Mouse (Mus musculus): Measurements from ENCODE around the gene Tysnd1.

Gene Tysnd1

DNA sequence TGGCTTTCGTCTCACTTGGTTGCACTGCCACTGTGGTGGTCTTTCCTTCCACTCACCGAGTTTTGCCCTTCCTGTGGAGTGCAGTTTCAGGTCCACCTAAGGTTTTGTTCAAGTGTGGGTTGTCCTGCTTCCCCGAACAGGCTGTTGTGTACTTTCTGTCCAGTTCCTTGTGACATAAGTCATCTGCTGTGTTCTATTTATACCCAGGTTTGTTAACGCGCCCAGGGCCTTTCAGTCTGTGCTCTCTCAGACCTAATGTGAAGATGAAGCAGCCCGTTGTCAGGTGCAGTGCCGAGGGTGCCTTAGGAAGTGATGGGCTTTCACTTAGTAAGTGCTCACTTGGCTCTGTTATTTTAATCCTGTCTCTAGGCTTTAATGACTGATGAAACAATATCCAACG is 5.9 kb upstream of the Tysnd1 start:
- DNase-seq (ENCODE audit: low spot score) = no peak

DNA sequence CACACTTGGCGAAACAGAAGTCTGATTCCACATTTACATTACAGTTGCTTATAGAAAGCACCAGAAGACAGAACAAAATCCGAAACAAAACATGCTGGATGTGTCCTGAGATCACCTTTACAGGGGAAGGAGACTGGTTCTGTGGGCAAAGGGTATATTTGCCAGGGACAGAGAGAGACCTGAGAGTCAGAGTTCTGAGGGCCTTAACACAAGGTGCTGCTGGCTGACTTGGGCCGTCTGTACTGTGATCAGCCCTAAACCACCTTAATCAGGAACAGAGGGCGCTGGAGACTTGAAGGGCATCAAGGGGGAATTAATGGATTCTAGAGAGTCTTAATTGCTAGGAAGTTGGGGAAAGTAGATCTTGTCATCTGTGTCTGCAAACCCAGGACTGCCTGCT is 1.8 kb upstream of the Tysnd1 start:
- DNase-seq (ENCODE audit: low spot score) = no peak

DNA sequence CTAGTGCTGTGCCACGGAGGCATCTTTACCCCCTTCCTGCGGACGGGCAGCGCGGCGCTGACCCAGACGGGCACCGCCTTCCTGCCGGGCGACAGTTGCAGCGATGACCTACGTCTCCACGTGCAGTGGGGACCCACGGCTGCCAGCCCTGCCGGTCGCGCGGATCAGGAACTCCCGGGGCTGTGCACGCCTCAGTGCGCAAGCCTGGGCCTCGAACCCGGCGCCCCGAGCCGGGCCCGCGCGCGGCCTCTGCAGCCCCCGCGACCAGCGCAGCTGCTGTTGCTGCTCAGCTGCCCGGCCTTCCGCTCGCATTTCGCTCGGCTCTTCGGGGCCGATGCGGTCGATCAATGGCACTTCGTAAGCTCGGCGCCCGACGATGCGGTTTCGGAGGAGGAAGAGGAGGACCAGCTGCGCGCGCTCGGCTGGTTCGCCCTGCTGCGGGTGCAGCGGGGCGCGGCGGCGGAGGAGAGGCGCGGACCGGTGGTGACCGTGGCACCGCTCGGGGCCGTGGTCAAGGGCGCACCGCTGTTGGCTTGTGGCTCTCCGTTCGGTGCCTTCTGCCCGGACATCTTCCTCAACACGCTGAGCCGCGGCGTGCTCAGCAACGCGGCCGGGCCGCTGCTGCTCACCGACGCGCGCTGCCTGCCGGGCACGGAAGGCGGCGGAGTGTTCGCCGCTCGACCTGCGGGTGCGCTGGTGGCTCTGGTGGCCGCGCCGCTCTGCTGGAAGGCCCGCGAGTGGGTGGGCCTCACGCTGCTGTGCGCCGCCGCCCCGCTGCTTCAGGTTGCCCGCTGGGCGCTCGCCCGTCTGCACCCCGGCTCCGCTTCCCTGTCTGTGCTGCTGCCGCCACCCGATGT is 617 bp downstream of the Tysnd1 start:
- no peak for DNase-seq (ENCODE audit: low spot score)

DNA sequence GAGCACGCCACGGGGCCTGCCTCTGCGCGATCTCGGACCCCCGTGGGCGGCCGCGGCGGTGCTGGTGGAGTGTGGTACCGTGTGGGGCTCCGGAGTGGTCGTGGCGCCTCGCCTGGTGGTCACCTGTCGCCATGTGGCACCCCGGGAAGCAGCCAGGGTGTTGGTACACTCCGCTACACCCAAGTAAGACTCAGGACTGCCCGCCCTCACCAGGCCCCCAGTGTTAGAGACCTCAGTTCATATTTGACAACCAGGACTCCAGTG is 1.2 kb downstream of the Tysnd1 start:
- DNase-seq (ENCODE audit: low spot score) = no peak

DNA sequence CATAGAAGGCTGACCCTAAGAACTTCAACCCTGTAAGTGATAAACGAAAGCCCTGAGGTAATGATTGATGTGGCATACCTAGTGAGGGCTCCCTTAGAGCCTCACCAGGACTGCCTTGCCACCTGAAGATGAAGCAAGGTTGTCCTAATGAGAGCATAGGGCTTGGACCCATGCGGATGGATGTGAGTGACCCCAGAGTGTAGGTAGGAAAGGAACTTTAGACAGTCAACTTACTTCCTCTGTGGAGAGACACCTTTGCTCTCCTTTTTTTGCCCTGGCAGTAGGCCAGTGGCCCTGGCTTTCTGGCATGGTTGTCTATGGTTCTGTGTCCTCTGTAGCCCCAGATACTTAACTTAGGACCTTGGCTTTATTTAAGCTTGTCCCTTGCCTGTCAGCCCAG is 1.7 kb downstream of the Tysnd1 start:
- DNase-seq (ENCODE audit: low spot score) = no peak

DNA sequence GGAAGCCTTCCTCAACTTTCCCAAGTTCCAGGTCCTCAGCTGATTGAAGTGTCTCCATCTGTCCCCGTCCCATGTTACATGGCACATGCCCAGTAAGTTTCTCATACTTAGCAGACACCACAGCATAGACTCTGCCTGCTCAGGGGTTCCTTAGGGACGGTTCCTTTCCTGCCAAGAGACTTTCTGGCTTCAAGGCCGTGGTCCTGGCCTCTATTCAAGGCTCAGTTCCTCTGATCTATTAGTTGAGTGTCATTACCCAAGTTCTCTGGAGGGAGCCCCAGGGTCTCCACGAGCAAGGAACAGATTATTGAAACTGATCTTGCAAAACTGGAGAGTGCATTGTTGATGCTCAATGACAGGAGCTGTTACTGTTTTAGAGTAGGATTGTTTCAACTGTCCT is 9.3 kb downstream of the Tysnd1 start:
- DNase-seq (ENCODE audit: low spot score) = peak; percentile 44

DNA sequence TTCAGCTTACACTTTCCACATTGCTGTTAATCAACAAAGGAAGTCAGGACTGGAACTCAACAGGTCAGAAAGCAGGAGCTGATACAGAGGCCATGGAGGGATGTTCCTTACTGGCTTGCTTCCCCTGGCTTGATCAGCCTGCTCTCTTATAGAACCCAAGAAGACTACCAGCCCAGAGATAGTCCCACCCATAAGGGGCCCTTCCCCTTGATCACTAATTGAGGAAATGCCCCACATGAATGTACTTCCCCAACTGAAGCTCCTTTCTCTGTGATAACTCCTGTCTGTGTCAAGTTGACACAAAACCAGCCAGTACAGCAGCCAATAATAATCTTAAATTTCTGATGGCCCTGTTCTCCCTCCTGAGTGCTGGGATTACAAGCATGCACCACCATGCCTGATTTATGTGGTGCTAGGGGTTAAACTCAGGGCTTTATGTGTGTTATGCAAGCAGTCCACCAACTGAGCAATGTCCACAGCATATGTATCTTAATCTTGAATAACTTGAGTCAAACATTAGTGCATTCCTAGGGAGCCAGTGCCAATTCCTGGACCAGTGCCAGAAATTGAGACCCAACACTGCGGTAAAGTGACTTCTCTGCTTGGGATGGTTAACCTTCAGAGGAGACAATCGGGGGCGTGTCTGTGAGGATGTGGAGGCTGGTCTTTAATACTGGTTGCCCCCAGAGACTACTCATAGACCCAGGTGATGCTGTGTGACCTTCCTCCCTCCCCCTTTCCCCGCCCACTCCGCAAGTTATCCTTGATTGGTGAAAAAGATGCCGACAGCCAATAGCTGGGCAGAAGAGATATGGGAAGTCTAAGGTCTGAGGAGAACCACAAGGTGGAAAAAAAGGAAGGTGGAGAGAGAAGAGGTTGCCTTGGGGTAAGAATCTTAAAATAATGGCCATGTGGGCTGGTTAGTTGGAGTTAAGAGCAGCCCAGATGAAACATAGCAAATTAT is 11.4 kb downstream of the Tysnd1 start:
- DNase-seq (ENCODE audit: low spot score) = no peak

DNA sequence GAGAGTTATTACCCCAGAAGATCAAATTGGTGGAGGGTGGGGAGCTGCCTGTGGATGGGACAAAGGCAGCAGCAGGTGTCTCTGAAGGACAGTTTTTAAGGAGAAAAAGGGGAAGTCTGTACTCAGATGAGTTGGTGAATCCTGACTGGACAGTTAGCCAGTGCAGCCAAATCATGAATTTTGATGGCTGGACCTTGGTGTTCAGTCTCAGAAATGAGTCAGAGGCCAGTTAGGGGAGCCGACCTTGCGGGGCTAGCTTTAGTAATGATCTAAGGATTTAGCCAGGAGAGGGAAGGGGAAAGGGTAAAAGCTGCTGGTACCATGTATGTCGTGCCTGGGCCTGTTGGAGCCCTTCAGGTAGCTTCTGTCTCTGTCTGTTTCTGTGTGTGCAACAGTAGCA is 18.3 kb downstream of the Tysnd1 start:
- no peak for DNase-seq (ENCODE audit: low spot score)

DNA sequence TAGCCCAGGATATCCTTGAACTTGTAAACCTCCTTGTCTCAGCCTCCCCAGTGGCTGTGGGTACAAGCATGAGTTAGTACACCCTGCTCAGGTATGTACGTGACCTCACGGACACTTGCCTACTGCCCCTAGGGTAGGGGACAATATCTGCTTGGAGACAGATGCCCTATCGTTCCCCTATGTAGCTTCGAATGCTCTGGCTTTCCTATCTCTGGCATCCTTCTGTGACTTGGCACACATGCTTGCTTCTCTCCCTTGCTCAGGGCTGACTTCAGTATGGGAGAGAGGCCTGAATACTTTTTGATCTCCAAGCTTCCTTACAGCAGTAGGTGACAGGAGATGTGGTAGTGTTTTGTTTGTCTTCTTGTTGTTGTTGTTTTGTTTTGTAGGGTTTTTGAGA is 18.8 kb downstream of the Tysnd1 start:
- DNase-seq (ENCODE audit: low spot score) = no peak

DNA sequence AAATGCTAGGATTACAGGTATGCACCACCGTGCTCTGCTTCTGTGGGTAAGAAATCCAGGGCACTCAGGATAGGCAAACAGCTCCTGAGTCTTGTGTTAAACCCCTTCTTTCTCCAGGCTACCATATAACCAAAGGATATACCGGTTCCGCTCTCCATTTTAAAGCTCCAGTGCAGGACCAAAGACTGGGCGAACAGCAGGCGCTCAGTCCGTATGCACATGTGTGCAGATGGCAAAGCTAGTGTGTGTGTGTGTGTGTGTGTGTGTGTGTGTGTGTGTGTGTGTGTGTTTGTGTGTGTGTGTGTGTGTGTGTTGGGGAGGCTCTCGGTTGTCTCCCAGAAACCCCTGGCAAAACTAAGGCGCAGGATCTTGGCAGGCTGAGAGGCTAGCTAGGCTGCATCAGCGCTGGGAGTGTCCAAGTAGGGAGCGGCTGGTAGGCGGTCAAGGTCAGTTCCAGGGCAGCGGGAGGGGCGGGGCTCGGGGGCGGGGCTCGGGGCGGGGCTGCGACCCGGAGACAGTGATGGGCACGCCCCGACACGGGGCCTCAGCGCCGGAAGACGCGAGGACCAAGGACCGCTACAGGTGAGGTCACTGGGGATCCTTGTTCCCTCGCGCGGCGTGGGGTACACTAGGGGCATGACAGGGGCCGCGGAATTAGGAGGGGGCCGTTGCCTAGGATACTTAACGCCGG is 19.6 kb downstream of the Tysnd1 start, which contains the start of gene Aifm2:
Gene Aifm2 (plus strand): TSS at position 493 of the 691 bp plus-strand sequence.
- DNase-seq (ENCODE audit: low spot score) = peak; percentile 70

DNA sequence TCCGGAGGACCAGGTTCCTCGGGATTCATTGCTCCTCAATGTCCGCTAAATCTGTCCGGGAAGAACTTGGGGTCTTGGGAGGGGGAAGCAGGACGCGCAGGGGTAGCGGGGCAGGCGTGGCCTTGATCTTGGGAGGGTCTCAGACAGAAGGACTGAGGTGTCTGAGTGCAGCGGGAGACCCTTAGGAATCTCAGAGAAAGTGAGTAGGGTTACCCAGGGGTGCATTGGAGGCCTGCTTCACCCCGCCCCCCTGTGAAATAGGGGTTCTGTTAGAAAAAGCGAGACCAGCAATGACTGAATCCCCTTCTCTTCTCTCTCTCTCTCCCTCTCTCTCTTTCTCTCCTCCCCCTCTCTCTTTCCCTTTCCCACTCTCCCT is 20.1 kb downstream of the Tysnd1 start:
- DNase-seq (ENCODE audit: low spot score) = no peak

DNA sequence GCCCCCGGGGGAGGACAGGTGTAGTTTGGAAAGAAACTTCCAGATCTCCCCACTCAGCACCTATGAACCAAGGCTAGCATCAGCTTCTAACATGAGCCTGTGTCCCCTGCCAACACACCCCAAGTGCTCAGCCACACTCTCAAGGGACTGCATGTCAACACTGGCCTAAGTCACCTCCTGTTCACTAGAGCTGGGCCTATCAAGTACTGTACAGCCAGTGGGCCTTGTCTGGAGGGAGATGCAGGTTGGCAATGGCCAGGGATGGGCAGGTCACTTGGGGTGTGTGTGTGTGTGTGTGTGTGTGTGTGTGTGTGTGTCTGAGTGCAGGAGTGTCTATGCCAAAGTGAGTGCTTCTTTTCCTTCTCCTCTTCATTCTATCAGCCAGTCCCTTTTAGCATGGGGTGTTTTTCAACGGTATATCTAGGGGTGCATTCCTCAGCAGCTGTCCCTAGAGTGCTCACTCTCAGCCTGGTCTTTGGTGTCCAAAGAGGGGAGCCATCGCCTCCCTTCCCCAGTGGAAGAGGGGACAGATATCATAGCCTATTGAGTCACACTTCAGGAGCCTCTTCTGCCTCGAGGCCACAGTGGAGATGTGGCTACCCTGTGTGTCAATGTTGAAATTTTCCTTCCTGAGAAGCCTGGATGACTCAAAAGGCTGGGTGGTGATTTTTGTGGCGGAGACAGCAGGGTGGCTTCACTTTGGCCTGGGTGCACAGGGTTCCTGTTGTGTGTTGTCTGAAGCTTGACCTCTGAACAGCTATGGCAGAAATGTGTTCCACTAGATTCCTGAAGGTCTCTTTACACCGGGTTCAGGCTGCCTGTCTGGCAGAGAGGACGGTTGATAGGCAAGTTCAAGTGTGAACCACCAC is 20.9 kb downstream of the Tysnd1 start:
- DNase-seq (ENCODE audit: low spot score) = no peak

DNA sequence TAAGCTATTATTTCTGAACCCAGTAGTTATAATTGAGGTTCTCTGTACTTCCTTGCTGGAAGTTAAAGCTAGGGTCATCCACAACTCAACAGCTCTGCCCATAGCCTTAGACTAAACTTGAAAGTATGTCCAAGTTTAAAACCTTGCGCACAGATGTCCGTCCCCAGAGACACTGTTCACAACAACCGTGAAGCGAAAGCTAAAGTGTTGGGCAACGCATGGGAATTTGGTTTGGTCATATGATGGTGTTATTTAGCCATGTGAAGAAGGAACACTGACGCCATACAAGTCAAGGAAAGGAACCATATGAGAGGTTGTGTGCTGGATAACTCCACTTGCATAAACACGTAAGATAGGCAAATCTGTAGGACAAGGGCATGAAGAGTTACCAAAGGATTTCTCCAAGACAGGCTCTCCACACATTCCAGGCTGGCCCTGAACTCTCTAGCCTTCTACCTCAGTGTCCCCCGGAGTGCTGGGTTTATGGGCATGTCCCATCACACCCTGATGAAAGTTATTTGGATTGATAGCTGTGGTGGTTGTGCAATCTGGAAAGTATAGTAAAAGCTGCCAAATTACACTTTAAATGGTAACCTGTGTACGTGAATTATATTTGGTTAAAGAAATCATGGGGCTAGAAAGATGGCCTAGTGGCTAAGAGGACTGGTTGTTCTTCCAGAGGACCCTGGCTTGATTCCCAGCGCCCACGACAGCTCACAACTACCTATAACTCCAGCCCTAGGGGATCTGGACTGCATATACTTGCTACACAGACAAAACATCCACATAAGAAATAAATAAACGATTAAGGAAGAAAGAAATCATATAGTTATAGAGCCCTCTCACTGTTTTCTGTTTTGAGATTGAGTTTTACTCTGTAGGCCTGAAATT is 22.3 kb downstream of the Tysnd1 start:
- no peak for DNase-seq (ENCODE audit: low spot score)

DNA sequence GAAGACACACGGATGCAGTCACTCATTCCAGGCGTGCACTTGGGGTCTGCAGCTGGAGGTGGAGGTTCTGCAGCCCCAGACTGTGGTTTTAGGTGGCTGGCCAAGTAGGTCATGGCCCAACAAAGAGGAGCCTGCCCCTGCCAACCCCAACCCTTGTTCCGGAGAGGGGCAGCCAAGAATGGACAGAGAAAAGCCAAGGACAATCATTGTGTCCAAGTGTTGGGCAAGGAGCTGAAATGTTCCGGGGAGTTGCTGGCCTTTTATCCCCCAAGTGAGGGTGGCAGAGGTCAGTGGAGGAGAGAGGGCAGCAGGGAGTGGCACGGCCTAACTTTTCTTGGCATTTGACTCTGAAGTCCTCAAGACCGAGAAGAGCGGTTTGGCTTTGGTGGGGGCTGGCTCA is 25.0 kb downstream of the Tysnd1 start:
- no peak for DNase-seq (ENCODE audit: low spot score)

DNA sequence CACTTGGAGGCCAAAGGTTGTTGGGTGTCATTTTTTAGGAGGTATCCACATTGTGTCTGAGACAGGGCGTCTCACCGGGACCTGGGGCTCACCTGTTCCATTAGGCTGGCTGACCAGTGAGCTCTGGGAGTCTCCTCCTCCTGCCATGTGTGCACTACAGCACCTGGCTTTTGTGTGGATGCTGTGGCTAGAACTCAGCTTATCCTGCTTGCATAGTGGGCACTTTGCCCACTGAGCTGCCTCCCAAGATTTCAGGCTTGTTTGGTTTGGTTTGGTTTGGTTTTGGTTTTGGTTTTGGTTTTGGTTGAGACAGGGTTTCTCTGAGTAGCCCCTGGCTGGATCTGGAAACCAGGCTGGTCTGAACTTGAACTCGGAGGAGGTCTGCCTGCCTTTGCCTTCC is 26.9 kb downstream of the Tysnd1 start:
- DNase-seq (ENCODE audit: low spot score) = no peak

DNA sequence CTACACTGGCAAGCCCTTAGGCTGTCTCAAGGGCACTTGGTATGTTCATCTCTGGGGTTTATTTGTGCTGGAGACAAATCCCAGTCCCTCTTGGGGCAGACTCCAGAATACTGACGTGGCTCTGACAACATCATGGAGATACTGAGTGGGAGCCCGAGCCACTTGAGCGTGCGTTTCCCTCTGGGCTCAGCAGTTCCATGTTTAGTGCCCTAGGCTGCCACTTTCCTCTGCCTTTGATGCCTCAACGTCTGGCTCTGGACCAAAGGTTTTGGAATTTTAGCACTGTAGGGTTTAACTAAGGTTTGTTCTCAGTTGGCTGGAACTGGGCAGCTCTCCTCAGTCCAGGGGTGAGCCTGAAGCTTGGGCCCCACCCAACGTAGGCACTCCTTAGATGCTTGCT is 28.0 kb downstream of the Tysnd1 start:
- no peak for DNase-seq (ENCODE audit: low spot score)

DNA sequence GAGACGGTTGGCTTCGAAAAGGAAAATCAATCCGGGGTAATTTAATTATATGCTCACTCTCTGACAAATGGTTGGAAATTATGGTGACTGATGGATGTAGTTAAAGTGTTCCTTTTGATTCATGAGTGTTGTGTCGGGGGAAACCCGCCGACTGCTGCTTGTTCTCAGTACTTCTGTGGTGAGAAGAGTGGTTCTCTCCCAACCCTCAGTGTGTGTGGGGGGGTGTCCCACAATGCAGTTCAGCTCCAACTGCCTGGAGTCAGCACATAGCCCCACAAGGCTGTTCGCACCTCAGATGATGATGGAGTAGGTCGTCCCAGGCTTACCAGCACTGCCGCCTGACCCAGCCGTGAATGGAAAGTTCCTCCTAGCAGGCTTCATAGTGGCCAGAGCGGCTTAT is 33.9 kb downstream of the Tysnd1 start:
- DNase-seq (ENCODE audit: low spot score) = no peak

DNA sequence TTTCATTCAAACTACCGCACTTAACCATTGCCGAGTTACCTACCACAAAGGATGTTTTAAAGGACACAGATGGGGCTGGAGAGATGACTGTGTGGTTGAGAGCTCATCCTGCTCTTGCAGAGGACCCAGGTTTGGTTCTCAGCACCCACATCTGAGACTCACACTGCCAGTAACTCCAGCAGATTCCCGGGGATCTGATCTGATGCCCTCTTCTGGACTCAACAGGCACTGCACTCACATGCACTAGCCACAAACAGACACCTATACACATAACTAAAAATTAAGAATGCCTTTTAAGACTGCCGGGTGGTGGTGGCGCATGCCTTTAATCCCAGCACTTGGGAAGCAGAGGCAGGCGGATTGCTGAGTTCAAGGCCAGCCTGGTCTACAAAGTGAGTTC is 34.9 kb downstream of the Tysnd1 start:
- no peak for DNase-seq (ENCODE audit: low spot score)

DNA sequence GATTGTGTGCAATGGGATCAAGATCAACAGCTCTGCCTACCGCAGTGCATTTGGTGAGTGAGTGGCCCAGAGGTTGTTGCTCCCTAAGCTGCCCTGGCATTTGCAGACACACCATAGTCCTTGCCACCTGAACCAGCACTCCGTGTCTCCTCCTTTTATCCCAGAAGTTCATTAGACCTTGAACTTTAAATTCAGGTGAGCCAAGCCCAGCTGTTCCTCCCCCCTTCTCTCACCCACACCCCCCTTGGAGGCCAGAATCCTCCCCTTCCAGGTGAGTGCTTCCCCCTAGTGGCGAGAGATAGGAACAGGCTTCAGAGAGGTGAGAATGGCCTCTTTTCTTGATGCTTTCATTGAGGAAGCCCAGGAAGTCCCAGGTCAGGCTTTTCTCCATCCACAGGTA is 39.1 kb downstream of the Tysnd1 start:
- DNase-seq (ENCODE audit: low spot score) = no peak

DNA sequence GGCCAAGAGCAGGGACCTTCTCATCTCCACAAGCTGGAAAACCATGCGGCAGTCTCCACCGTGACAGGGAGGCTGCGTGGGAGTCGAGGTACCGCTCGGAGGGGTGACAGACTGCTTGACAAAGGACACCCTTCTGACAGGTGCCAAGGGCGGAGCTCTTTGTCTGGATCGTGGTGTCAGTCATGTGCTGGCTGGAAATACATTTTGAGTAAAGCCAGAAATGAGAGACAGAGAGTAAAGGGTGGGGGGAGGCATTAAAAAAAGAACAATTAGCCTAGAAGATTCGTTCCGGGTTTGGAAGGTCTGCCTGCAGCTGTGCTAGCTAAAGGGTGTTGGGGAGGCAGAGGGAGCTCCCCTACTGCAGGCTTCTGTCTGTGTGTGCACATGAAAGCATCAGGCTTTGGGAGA is 41.4 kb downstream of the Tysnd1 start:
- DNase-seq (ENCODE audit: low spot score) = no peak

DNA sequence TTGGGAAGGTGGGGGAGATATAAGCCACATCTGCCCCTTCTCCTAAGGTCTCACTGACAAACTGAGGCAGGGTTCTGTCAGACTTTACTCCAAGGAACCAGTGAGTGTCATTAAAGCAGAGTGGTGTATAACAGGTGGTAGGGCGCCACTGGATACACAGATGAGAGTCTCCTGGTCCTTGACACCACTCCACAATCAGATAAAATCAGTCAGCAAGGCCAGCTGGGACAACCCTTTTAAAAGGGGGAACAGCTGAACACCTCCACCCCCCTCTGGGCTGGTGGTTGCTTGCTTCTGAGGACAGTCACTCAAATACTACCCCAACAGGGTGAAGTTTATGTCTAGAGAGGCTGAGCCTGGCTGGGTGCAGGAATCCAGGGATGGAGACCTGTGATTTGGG is 42.2 kb downstream of the Tysnd1 start:
- no peak for DNase-seq (ENCODE audit: low spot score)

Data from testis, postnatal 14 days (tissue).